Mouse (Mus musculus) hindbrain, embryonic 13.5 days (tissue): ENCODE results near the gene Olfr1226. TPM values are rescaled to one million over a fixed set of nuclear protein-coding genes. Genes with fewer than 3 reads are reported as not detected.
"Not testable (repeated sequence)": the region's sequence is repeated elsewhere in the genome, so short reads cannot be mapped to it uniquely, and the experiment has no call there.

ENCODE experiments used
- ATAC-seq: fragments of 200-750 bp; cut with Nextera tagmentation; 2 replicates; pipeline ENCODE4 v1.8.0; 2017; ENCODE audit warnings: moderate TSS enrichment; ENCODE audit not compliant: low FRiP score
- H3K27ac ChIP-seq: fragments of 300-500 bp; sonication (generic); 2 replicates; pipeline ENCODE4 v1.5.1; 2015; ENCODE audit warnings: inconsistent platforms, mild to moderate bottlenecking, moderate library complexity
- H3K27me3 ChIP-seq: fragments of 300-500 bp; sonication (generic); 2 replicates; pipeline ENCODE4 v1.6.1; 2015; ENCODE audit warnings: mild to moderate bottlenecking, inconsistent platforms
- H3K36me3 ChIP-seq: fragments of 300-500 bp; sonication (generic); 2 replicates; pipeline ENCODE4 v1.6.1; 2015; ENCODE audit warnings: mild to moderate bottlenecking, inconsistent platforms
- H3K4me1 ChIP-seq: fragments of 300-500 bp; sonication (generic); replicated peaks from 2 replicates; pipeline ENCODE4 v1.6.1; 2015; ENCODE audit warnings: inconsistent platforms
- H3K4me2 ChIP-seq: fragments of 300-500 bp; sonication (generic); 2 replicates; pipeline ENCODE4 v1.6.1; 2015; ENCODE audit warnings: inconsistent platforms, mild to moderate bottlenecking, moderate library complexity
- H3K4me3 ChIP-seq: fragments of 300-500 bp; sonication (generic); 2 replicates; pipeline ENCODE4 v1.5.1; 2015; ENCODE audit warnings: mild to moderate bottlenecking, inconsistent platforms
- H3K9ac ChIP-seq: fragments of 300-500 bp; sonication (generic); 2 replicates; pipeline ENCODE4 v1.6.1; 2015; ENCODE audit warnings: mild to moderate bottlenecking, inconsistent platforms
- H3K9me3 ChIP-seq: fragments of 300-500 bp; sonication (generic); 2 replicates; pipeline ENCODE4 v1.6.1; 2016; ENCODE audit warnings: inconsistent platforms
- WGBS: fragments of 180-500 bp; shearing (Covaris S2); methylation state at CpG from one replicate; pipeline ENCODE4 v1.1.7; 2015; 5-methylcytosine and 5-hydroxymethylcytosine counted together
- polyA plus RNA-seq: library from polyadenylated mRNA; unstranded; fragments of >200 nt; fragmentation: Nextera tagmentation; extraction: Ambion mirVana; gene quantifications from 2 replicates; pipeline ENCODE4 v1.2.1, GENCODE M21; 2015

Gene Olfr1226
- polyA plus RNA-seq, result not detected in 2 replicates

- 64% methylated on average over 2 of the region's 2 CpGs for WGBS
Measured at GRCm38 (mm10) chr2:89199948-89200347, at the start of gene Olfr1226. Gene Olfr1226 (minus strand): TSS chr2:89200048.

GRCm38 (mm10) chr2:89196325-89196982 is 3.4 kb downstream of the Olfr1226 start:
- H3K4me1 ChIP-seq, result no peaks in the 10 kb centered on the region
- H3K4me3 ChIP-seq, result no peak overlapping the region
- no peak overlapping the region for H3K27ac ChIP-seq
- H3K27me3 ChIP-seq, result no peaks in the 10 kb centered on the region
- ATAC-seq, result no peak
- H3K9ac ChIP-seq, result no peak overlapping the region
- H3K4me2 ChIP-seq, result no peak overlapping the region
- 95% methylated on average over 3 of the region's 3 CpGs for WGBS
- H3K36me3 ChIP-seq, result no peaks in the 10 kb centered on the region
- no peaks in the 10 kb centered on the region for H3K9me3 ChIP-seq

More at GRCm38 (mm10) chr2:89199948-89200347, at the start of gene Olfr1226:
- no peaks in the 10 kb centered on the region for H3K36me3 ChIP-seq
- no peaks in the 10 kb centered on the region; the same call in 1 of the 2 replicates for H3K9me3 ChIP-seq
- H3K4me3 ChIP-seq, result no peak within 1 kb of the TSS
- no peak for ATAC-seq
- no peaks in the 10 kb centered on the region for H3K4me1 ChIP-seq
- H3K4me2 ChIP-seq, result no peak within 1 kb of the TSS
- no peak within 1 kb of the TSS for H3K27ac ChIP-seq
- H3K9ac ChIP-seq, result no peak within 1 kb of the TSS
- H3K27me3 ChIP-seq, result no peaks in the 10 kb centered on the region

- Histone ChIP-seq H3K4me2 (no peak within 1 kb of the TSS), H3K9ac (no peak within 1 kb of the TSS), H3K4me3 (no peak within 1 kb of the TSS), H3K36me3 (no peaks in the 10 kb centered on the region), H3K9me3 (no peaks in the 10 kb centered on the region), H3K27ac (no peak within 1 kb of the TSS), H3K27me3 (no peaks in the 10 kb centered on the region), H3K4me1 (no peaks in the 10 kb centered on the region)
- WGBS, result 82% methylated on average over 1 of the region's 1 CpGs
- no peak for ATAC-seq
Measured at GRCm38 (mm10) chr2:89174569-89174968, 25.3 kb downstream of the Olfr1226 start, which contains the start of gene Olfr1225. Gene Olfr1225 (minus strand): TSS chr2:89174669.

- H3K4me3 ChIP-seq, H3K4me2 ChIP-seq, H3K27ac ChIP-seq, H3K27me3 ChIP-seq, H3K36me3 ChIP-seq, ATAC-seq, H3K4me1 ChIP-seq, H3K9me3 ChIP-seq, H3K9ac ChIP-seq: not testable (repeated sequence)
- 93% methylated on average over 4 of the region's 4 CpGs for WGBS
Measured at GRCm38 (mm10) chr2:89164711-89165110, 35.1 kb downstream of the Olfr1226 start.

GRCm38 (mm10) chr2:89163991-89164390 is 35.9 kb downstream of the Olfr1226 start, which contains the start of gene Olfr1224-ps1:
Gene Olfr1224-ps1 (minus strand): TSS chr2:89164091.
- ATAC-seq, H3K9ac ChIP-seq, H3K4me1 ChIP-seq, H3K4me3 ChIP-seq, H3K36me3 ChIP-seq, H3K9me3 ChIP-seq, H3K27me3 ChIP-seq, H3K27ac ChIP-seq, H3K4me2 ChIP-seq: not testable (repeated sequence)
- WGBS, result 97% methylated on average over 8 of the region's 8 CpGs

GRCm38 (mm10) chr2:89151460-89151859 is 48.4 kb downstream of the Olfr1226 start, which contains the start of gene Olfr1223:
Gene Olfr1223 (minus strand): TSS chr2:89151560.
- no peak within 1 kb of the TSS for H3K9ac ChIP-seq
- H3K36me3 ChIP-seq, result no peaks in the 10 kb centered on the region
- H3K27me3 ChIP-seq, result no peaks in the 10 kb centered on the region
- no peaks in the 10 kb centered on the region for H3K9me3 ChIP-seq
- no peak for ATAC-seq
- no peak within 1 kb of the TSS for H3K4me2 ChIP-seq
- WGBS, result 74% methylated on average over 1 of the region's 1 CpGs
- no peak within 1 kb of the TSS for H3K4me3 ChIP-seq
- H3K4me1 ChIP-seq, result no peaks in the 10 kb centered on the region
- no peak within 1 kb of the TSS for H3K27ac ChIP-seq

Other genes starting within 250 kb of the Olfr1226 start
- not detected in 2 replicates for gene Olfr1212, start 246.1 kb downstream of the Olfr1226 start, polyA plus RNA-seq
- gene Gm13762, start 219.8 kb downstream of the Olfr1226 start, polyA plus RNA-seq, result not detected in 2 replicates
- gene Olfr1214, start 207.4 kb downstream of the Olfr1226 start, polyA plus RNA-seq, result not detected in 2 replicates
- gene Olfr1215, start 193.1 kb downstream of the Olfr1226 start, polyA plus RNA-seq, result not detected in 2 replicates
- gene Olfr1216, start 181.7 kb downstream of the Olfr1226 start, polyA plus RNA-seq, result not detected in 2 replicates
- gene Olfr1217, start 168.0 kb downstream of the Olfr1226 start, polyA plus RNA-seq, result not detected in 2 replicates
- not detected in 2 replicates for gene Olfr1218, start 138.9 kb downstream of the Olfr1226 start, polyA plus RNA-seq
- not detected in 2 replicates for gene Olfr1219, start 116.5 kb downstream of the Olfr1226 start, polyA plus RNA-seq
- gene Olfr1220, start 93.2 kb downstream of the Olfr1226 start, polyA plus RNA-seq, result not detected in 2 replicates
- not detected in 2 replicates for gene Olfr1221, start 82.8 kb downstream of the Olfr1226 start, polyA plus RNA-seq
- gene Olfr1222, start 67.0 kb downstream of the Olfr1226 start, polyA plus RNA-seq, result not detected in 2 replicates
- not detected in 2 replicates for gene Olfr1223, start 48.5 kb downstream of the Olfr1226 start, polyA plus RNA-seq
- not detected in 2 replicates for gene Olfr1224-ps1, start 36.0 kb downstream of the Olfr1226 start, polyA plus RNA-seq
- gene Olfr1225, start 25.4 kb downstream of the Olfr1226 start, polyA plus RNA-seq, result not detected in 2 replicates
- gene Olfr1228, start 54.0 kb upstream of the Olfr1226 start, polyA plus RNA-seq, result not detected in 2 replicates
- not detected in 2 replicates for gene Olfr1229, start 88.0 kb upstream of the Olfr1226 start, polyA plus RNA-seq
- gene Olfr1230, start 97.2 kb upstream of the Olfr1226 start, polyA plus RNA-seq, result not detected in 2 replicates
- not detected in 2 replicates for gene Olfr1231, start 107.0 kb upstream of the Olfr1226 start, polyA plus RNA-seq
- not detected in 2 replicates for gene Olfr1232, start 129.6 kb upstream of the Olfr1226 start, polyA plus RNA-seq
- not detected in 2 replicates for gene Olfr1233, start 142.3 kb upstream of the Olfr1226 start, polyA plus RNA-seq
- not detected in 2 replicates for gene Olfr1234, start 164.8 kb upstream of the Olfr1226 start, polyA plus RNA-seq
- gene Olfr1238, start 209.6 kb upstream of the Olfr1226 start, polyA plus RNA-seq, result not detected in 2 replicates
- not detected in 2 replicates for gene Olfr1239, start 220.4 kb upstream of the Olfr1226 start, polyA plus RNA-seq
- gene Olfr1240, start 243.0 kb upstream of the Olfr1226 start, polyA plus RNA-seq, result not detected in 2 replicates